ENCODE assay signal across 9 mouse cellular contexts in the genomic region with DNA sequence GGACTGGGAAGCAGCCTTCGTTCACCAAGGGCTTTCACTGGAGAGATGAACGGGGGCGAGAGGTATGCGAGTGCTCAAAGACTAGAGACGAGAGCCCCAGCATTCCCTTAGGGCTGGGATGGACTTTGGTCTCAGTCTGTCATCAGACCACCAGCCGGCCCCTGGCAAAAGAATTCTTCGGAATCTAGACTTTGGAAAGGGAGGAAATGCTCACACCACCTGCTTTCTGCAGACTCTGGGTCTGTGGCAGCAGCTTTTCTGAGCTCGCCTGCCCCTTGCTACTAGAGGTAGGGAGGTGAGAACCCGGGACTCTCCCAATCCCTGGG. TPM values are rescaled to one million over a fixed set of nuclear protein-coding genes. Genes with fewer than 3 reads are reported as not detected.
DNase-seq lines count a peak whose midpoint lies in the region; ATAC-seq lines count a peak whose summit lies in the region.
"Had no signal": no experiment of that assay in that cellular context is flagged by ENCODE, and none has a peak within 500 bp of the region (broad histone marks: within the 10 kb centered on the region; RNA-seq: fewer than 3 reads in every experiment).

No protein-coding gene starts in this region.

- no peaks in the 10 kb centered on the region for H3K36me3 ChIP-seq in limb, embryonic 11.5 days (ENCODE audit: control insufficient read depth, insufficient read depth, low read length)
- no peaks in the 10 kb centered on the region for H3K36me3 ChIP-seq in neural tube, embryonic 15.5 days

- H3K9ac ChIP-seq in limb, embryonic 11.5 days (ENCODE audit: low read length): no peak overlapping the region
- peak overlapping the region; percentile 30; the same call in 1 of the 2 replicates for H3K9ac ChIP-seq in neural tube, embryonic 15.5 days (replicated peaks)

- peak overlapping the region; percentile 14; the same call in 1 of the 2 replicates for H3K4me3 ChIP-seq in limb, embryonic 11.5 days (ENCODE audit: low read depth, low read length)
- peak overlapping the region; percentile 28 for H3K4me3 ChIP-seq in neural tube, embryonic 15.5 days (replicated peaks)

- under 1% methylated on average over 9 of the region's 9 CpGs for WGBS in limb, embryonic 11.5 days
- 2% methylated on average over 9 of the region's 9 CpGs for WGBS in neural tube, embryonic 15.5 days

- peaks cover 55% of the 10 kb centered on the region for H3K27me3 ChIP-seq in limb, embryonic 11.5 days (ENCODE audit: control insufficient read depth, insufficient read depth, low read length)
- H3K27me3 ChIP-seq in neural tube, embryonic 15.5 days (replicated peaks): peaks cover 62% of the 10 kb centered on the region

- peak; percentile 52 for DNase-seq in kidney, postnatal 10 days
- DNase-seq in kidney, postnatal 14 days: no peak
- no peak for DNase-seq in limb, embryonic 11.5 days (ENCODE audit: low spot score)
- DNase-seq in T-cell, adult 2 months (ENCODE audit: low spot score): no peak
- no peak for DNase-seq in gastrocnemius, postnatal 10 days

- ATAC-seq in erythroid progenitor cell, adult 5-6 weeks (replicated peaks; ENCODE audit: low FRiP score, poor library complexity, severe bottlenecking): peak; percentile 33; the same call in 1 of the 2 replicates
- no peak; the same call in 1 of the 2 replicates for ATAC-seq in limb, embryonic 11.5 days (ENCODE audit: insufficient number of reproducible peaks, low FRiP score, low TSS enrichment, low read depth)
- no peak for ATAC-seq in neural tube, embryonic 15.5 days (ENCODE audit: low FRiP score)
- no peak for ATAC-seq in megakaryocyte-erythroid progenitor cell, adult 5-6 weeks (replicated peaks; ENCODE audit: low FRiP score, low TSS enrichment, poor library complexity, severe bottlenecking)

- peaks cover 11% of the 10 kb centered on the region for H3K4me1 ChIP-seq in limb, embryonic 11.5 days (ENCODE audit: control insufficient read depth, insufficient read depth, low read length)
- H3K4me1 ChIP-seq in neural tube, embryonic 15.5 days: peaks cover 50% of the 10 kb centered on the region

- no peak overlapping the region for H3K27ac ChIP-seq in limb, embryonic 11.5 days (replicated peaks; ENCODE audit: low read depth, low read length)
- H3K27ac ChIP-seq in neural tube, embryonic 15.5 days (replicated peaks): no peak overlapping the region

- H3K9me3 ChIP-seq in limb, embryonic 11.5 days (ENCODE audit: control insufficient read depth, low read length): no peaks in the 10 kb centered on the region
- H3K9me3 ChIP-seq in neural tube, embryonic 15.5 days (replicated peaks): no peaks in the 10 kb centered on the region

- peak overlapping the region; percentile 53 for H3K4me2 ChIP-seq in limb, embryonic 11.5 days (ENCODE audit: low read depth, severe bottlenecking)
- H3K4me2 ChIP-seq in neural tube, embryonic 15.5 days: peak overlapping the region; percentile 65

RNA-seq across cellular contexts. Expression of a gene that starts 14.2 kb away (rescaled TPM):
- total RNA-seq in erythroid progenitor cell, adult 5-6 weeks (2015; ENCODE audit: low replicate concordance): not detected in 2 replicates
- total RNA-seq in erythroid progenitor cell, adult 5-6 weeks (2017; ENCODE audit: low replicate concordance): not detected in 2 replicates
- polyA plus RNA-seq in limb, embryonic 11.5 days (2014; fragmentation: Nextera tagmentation; extraction: Ambion mirVana): 5.0 and 5.1 TPM in 2 replicates
- 10.9 and 16.9 TPM in 2 replicates for polyA plus RNA-seq in neural tube, embryonic 15.5 days (2015; fragmentation: Nextera tagmentation; extraction: Ambion mirVana)
- not detected in 2 replicates for total RNA-seq in megakaryocyte-erythroid progenitor cell, adult 5-6 weeks (2014; fragmentation: Nextera tagmentation)
- total RNA-seq in megakaryocyte-erythroid progenitor cell, adult 5-6 weeks (2017): not detected in 2 replicates
- 10 to 100 TPM; 35.2 to 36.1 TPM for total RNA-seq in gastrocnemius, postnatal 10 days (2021)
- total RNA-seq: neutrophil, adult 5-6 weeks had no signal

Comparison
In these comparisons a context has a peak if more than half of its experiments do, and no peak if none do; other contexts are left out.
1. RNA of a gene that starts 14.2 kb away (total RNA-seq): 35.2 to 36.1 TPM in gastrocnemius, postnatal 10 days; not detected in erythroid progenitor cell, adult 5-6 weeks and not detected in megakaryocyte-erythroid progenitor cell, adult 5-6 weeks; every median in the first group is over 10 times any median in the second.